Mouse (Mus musculus) erythroblast, embryonic 14.5 days (primary cell): Measurements from ENCODE around the gene Unc45b. TPM values are rescaled to one million over a fixed set of nuclear protein-coding genes. Genes with fewer than 3 reads are reported as not detected.

Source experiments
- H3K27me3 ChIP-seq: 2 replicates; pipeline ENCODE4 v1.6.1; 2012; ENCODE audit warnings: inconsistent platforms; ENCODE audit not compliant: control insufficient read depth
- H3K36me3 ChIP-seq: 2 replicates; pipeline ENCODE4 v1.6.1; 2012; ENCODE audit warnings: mild to moderate bottlenecking, inconsistent platforms; ENCODE audit not compliant: control insufficient read depth
- H3K4me1 ChIP-seq: 2 replicates; pipeline ENCODE4 v1.6.1; 2012; ENCODE audit warnings: inconsistent platforms; ENCODE audit not compliant: control insufficient read depth
- H3K4me3 ChIP-seq: replicated peaks from 2 replicates; pipeline ENCODE3; 2012; ENCODE audit warnings: moderate library complexity, mild to moderate bottlenecking, inconsistent platforms
- H3K9me3 ChIP-seq: 2 replicates; pipeline ENCODE4 v1.6.1; 2012; ENCODE audit warnings: low read length, inconsistent platforms, mixed read lengths; ENCODE audit not compliant: control insufficient read depth
- GATA1 ChIP-seq: IDR thresholded peaks from 2 replicates; pipeline ENCODE4 v1.6.1; 2012; ENCODE audit warnings: low read length, inconsistent platforms, mixed read lengths
- TAL1 ChIP-seq: IDR thresholded peaks from 3 replicates; pipeline ENCODE4 v1.6.1; 2012; ENCODE audit warnings: low read length, inconsistent platforms, mixed read lengths
- polyA plus RNA-seq: library from polyadenylated mRNA; stranded (reverse); fragments of >175 nt; gene quantifications from 2 replicates; pipeline ENCODE4 v1.2.3, GENCODE M21; 2012

Gene Unc45b
- polyA plus RNA-seq, 1 experiment = not detected

DNA sequence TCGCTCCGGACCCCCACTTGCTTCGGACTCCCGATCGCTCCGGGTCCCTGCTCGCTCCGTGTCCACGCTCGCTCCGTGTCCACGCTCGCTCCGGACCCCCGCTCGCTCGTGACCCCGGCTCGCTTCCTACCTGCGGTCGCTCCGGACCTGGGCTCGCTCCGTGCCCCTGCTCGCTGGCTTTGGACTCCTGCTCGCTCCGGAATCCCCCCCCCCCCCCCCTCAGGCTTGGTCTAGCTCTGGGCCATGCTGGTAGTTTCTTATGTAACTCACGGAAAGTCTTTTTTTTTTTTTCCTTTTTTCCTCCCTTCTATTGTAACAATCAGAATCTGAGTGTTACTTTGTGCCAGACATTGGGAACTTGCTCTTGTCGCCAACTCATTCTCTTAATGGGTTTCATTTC, 22.8 kb downstream of the Unc45b start:
- Histone ChIP-seq H3K4me3 (no peak overlapping the region), H3K27me3 (peaks cover 92% of the 10 kb centered on the region), H3K4me1 (no peaks in the 10 kb centered on the region), H3K36me3 (no peaks in the 10 kb centered on the region), H3K9me3 (no peaks in the 10 kb centered on the region)
- TF ChIP-seq GATA1 (no peak), TAL1 (no peak)

DNA sequence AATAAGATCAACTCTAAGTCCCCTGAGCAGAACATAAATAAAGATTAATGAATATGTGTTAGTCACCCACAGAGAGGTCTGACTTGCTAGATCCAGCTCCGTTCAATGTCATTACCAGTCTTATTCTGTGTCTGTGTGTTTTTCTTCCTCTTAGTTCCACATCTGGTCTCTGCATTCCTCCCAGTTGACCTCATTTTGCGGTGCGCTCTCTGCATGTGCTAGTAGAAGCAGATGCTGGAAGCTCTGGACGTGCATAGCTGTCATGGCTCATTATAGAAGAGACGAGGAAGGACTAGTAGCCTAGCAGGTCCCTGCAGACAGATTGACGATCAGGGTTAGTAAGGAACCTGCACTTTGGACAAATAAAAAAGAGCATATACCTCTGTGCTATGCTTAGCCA, 33.0 kb downstream of the Unc45b start:
- no peaks in the 10 kb centered on the region for H3K4me1 ChIP-seq
- no peak for TF ChIP-seq GATA1
- TF ChIP-seq TAL1 = no peak
- peaks cover 11% of the 10 kb centered on the region for H3K27me3 ChIP-seq

DNA sequence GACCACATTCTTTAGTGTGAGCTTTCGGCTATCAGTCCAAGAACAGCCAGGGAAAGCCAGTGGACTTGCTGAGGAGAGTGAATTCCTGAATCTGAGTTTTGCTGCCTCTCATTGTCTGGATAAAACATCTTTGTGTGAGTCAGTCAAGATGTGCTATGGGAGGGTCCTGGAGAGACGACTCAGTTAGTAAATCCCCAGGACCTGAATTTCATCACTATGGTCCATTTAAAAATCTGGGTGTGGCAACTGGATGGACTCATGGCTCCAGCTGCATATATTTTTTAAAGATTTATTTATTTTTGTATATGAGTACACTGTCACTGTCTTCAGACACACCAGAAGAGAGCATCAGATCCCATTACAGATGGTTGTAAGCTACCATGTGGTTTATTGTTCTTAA, 35.3 kb downstream of the Unc45b start:
- H3K4me3 ChIP-seq = no peak overlapping the region

More for the DNA sequence above, 33.0 kb downstream of the Unc45b start:
- H3K4me3 ChIP-seq = no peak overlapping the region
- H3K9me3 ChIP-seq = no peaks in the 10 kb centered on the region
- no peaks in the 10 kb centered on the region for H3K36me3 ChIP-seq

DNA sequence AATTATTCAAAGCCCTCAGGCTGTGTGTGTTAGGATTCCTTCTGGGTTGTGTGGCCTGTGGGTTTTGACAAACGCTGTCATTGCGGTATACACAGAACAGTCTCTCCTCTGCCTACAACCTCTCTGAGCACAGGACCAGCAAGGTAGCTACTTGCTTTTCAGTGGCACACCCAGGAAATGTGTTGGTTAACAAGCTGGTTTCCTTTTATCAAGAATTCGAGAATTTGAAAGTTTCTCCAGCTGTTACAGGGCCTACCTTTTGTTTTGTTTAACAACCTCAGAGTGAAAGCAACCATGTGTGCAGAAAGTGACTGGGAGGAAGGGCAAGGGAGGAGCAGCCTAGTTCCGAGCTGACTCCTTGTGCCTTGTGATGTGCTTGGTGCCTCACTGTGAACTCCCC, 37.1 kb downstream of the Unc45b start:
- no peak overlapping the region for H3K4me3 ChIP-seq
- H3K4me1 ChIP-seq = peaks cover 6% of the 10 kb centered on the region
- H3K36me3 ChIP-seq = no peaks in the 10 kb centered on the region
- peaks cover 43% of the 10 kb centered on the region for H3K27me3 ChIP-seq
- no peaks in the 10 kb centered on the region for H3K9me3 ChIP-seq
- TF ChIP-seq TAL1 (no peak), GATA1 (no peak)

More for the DNA sequence above, 35.3 kb downstream of the Unc45b start:
- TF ChIP-seq GATA1 (no peak), TAL1 (no peak)
- no peaks in the 10 kb centered on the region for H3K36me3 ChIP-seq
- H3K4me1 ChIP-seq = no peaks in the 10 kb centered on the region
- H3K27me3 ChIP-seq = peaks cover 25% of the 10 kb centered on the region
- H3K9me3 ChIP-seq = no peaks in the 10 kb centered on the region

DNA sequence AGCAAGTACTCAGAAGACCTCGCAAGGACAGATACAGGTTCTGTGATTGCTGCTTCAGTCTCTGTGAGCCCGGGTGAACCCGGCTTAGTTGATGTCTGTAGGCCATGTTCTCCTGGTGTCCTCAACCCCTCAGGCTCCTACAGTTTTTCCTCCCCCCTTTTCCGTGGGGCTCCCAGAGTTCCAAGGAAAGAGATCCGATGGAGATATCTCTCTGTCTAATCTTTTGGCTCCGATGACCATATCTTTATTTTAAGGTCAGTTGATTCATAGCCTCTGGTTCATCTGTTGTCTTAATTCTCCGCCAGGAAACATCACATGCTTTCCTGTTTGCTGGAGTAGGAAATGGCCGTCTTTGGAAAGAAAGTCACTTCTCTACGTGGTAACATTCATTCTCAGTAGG, 38.7 kb downstream of the Unc45b start:
- Histone ChIP-seq H3K36me3 (no peaks in the 10 kb centered on the region), H3K27me3 (peaks cover 56% of the 10 kb centered on the region), H3K4me1 (peaks cover 6% of the 10 kb centered on the region), H3K4me3 (no peak overlapping the region), H3K9me3 (no peaks in the 10 kb centered on the region)
- TF ChIP-seq GATA1 (no peak), TAL1 (no peak)

DNA sequence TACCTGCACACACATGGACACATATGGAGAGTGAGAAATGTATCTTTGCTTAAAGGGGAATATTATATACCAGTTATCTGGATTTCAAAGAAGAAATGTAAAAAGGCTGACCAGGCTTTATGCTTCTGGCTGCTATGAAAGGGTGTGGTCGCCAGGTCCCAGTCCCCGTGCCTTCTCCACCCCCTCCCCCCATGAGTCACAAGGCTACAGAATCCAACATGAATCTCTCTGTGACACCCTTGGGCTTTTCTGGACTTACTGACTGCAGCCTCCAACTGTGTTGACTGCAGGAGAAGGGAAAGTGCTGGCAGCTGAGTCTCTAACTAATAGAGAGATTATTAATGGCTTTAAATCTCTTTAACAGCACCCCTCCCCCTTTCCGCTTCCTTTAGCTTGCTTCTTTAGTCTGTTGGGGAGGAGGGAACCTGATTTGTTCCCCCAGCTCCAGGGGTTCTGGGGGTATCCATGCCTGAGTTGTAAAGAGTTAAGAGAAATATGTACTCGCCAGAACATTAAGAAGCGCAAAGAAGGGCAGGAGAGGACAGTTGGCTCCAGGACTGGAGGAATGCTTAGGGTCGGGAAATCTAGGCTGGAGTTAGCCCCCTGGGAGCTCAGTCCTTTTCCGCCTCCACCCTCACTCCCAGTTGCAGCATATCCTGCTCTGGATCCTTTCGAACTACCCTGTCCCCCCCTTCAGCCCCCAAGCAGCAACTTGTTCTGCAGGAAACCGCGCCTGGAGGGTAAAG, 40.6 kb downstream of the Unc45b start, which contains the start of gene Slfn5:
Gene Slfn5, plus strand, starts transcription at position 614 of the 746 bp plus-strand sequence.
- TF ChIP-seq GATA1 = no peak
- no peak for TF ChIP-seq TAL1

DNA sequence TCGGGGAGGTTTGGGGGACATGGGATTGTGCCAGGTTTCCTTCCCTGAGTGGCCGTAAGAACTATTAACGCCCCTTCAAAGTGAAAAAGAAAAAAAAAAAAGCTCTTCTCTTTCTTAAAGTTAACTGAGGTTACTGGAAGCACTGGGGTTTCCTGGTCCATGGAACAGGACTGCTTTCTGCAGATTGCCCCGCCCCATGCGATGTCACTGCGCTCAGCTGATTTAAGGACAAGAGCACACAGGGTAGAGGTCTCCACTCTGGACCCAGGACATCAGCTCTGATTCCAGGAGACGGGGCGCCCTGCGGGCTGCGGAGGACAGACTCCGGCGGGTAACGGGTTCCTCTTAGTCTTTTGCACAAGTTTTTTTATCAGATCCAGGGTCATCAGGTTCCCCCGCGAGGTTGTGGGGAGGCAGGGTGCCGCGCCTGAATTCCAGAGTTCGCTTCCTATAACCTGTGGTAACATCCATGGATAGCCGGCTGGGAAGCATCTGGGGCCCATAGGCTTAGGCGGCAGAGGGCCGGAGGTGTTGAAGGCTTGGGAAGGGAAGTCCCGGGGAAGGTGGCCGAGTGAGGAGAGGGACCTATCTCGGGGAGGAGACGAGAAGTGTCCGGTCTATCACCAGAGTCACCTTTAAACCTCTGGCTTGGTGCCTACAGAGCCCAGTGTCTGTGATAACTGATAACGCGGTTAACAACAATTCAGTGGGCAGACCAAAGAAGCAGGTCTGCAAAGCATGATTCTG, 41.7 kb downstream of the Unc45b start:
- Histone ChIP-seq H3K36me3 (no peaks in the 10 kb centered on the region), H3K27me3 (peaks cover 75% of the 10 kb centered on the region), H3K4me1 (peaks cover 6% of the 10 kb centered on the region), H3K9me3 (no peaks in the 10 kb centered on the region), H3K4me3 (no peak overlapping the region)
- TF ChIP-seq GATA1 = no peak
- TF ChIP-seq TAL1 = no peak

More for the DNA sequence above, 40.6 kb downstream of the Unc45b start, which contains the start of gene Slfn5:
- no peaks in the 10 kb centered on the region for H3K36me3 ChIP-seq
- peaks cover 68% of the 10 kb centered on the region for H3K27me3 ChIP-seq
- H3K4me3 ChIP-seq = no peak within 1 kb of the TSS
- H3K4me1 ChIP-seq = peaks cover 6% of the 10 kb centered on the region
- H3K9me3 ChIP-seq = no peaks in the 10 kb centered on the region

DNA sequence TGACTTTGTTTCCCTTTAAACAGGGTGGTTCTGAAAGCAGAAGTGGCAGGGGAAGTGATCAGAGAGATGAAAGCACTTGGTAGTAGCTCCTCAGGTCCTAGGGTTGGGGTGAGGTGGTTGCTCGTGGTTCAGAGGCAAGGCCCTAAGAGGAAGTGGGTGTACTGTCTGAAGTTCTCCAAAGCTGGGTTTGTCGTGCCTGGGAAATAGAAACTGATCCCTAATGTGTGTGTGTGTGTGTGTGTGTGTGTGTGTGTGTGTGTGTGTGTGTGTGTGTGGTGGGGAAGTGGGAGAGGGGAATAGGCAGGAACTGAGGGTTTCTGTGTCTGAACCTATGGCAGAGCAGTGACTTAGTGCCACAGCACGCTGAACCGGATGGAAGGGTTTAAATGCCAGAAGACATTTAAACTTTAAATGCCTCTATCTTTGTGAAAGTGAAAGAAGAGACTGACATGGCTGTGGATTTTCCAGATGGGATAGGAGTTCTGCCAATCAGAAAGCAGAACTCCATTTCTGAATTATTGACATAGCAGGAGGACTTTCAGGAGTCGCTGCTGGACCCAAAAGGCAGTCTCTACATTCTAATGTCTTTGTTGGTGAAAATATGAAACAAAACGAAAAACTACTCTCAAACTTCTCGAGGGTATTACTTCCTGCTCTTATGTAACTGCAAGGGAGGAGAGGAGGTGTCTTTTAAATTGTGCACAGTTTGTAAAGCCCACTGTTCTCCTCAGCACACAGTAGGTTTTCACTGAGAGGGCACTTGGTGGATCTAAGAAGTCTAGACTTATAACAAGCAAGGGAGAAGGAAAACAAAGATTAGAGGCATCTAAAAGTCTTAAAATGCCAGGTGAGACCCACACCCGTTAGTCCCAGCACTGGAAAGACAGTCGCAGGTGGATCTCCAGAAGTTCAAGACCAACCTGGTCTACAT, 42.5 kb downstream of the Unc45b start:
- no peak for TF ChIP-seq GATA1
- Histone ChIP-seq H3K27me3 (peaks cover 75% of the 10 kb centered on the region), H3K4me1 (peaks cover 6% of the 10 kb centered on the region), H3K4me3 (no peak overlapping the region), H3K36me3 (no peaks in the 10 kb centered on the region), H3K9me3 (no peaks in the 10 kb centered on the region)
